In genomic region chr5:118563590-118563989, GRCm38 (mm10) we compare ENCODE assay signal across 8 mouse cellular contexts. TPM values are rescaled to one million over a fixed set of nuclear protein-coding genes. Genes with fewer than 3 reads are reported as not detected.
DNase-seq lines count a peak whose midpoint lies in the region; ATAC-seq and TF ChIP-seq lines count a peak whose summit lies in the region.

No protein-coding gene starts in this region.

- no peak for ATAC-seq in limb, embryonic 13.5 days (ENCODE audit: low FRiP score, low read depth)
- ATAC-seq in kidney, embryonic 14.5 days (ENCODE audit: low FRiP score, low TSS enrichment), result no peak
- no peak for ATAC-seq in lung, postnatal 0 days

- TF ChIP-seq CTCF in lung, postnatal 0 days (IDR thresholded peaks at IDR 0.05), result no peak

- peak overlapping the region; percentile 32 for H3K4me2 ChIP-seq in limb, embryonic 13.5 days (replicated peaks)
- H3K4me2 ChIP-seq in kidney, embryonic 14.5 days (replicated peaks; ENCODE audit: low read depth, low read length), result no peak overlapping the region
- no peak overlapping the region for H3K4me2 ChIP-seq in lung, postnatal 0 days (replicated peaks; ENCODE audit: low read depth, low read length)

- no peak overlapping the region for H3K27ac ChIP-seq in limb, embryonic 13.5 days
- no peak overlapping the region for H3K27ac ChIP-seq in kidney, embryonic 14.5 days (ENCODE audit: low read depth, low read length)
- H3K27ac ChIP-seq in lung, postnatal 0 days (ENCODE audit: low read length), result no peak overlapping the region

- no peaks in the 10 kb centered on the region for H3K36me3 ChIP-seq in limb, embryonic 13.5 days
- no peaks in the 10 kb centered on the region for H3K36me3 ChIP-seq in kidney, embryonic 14.5 days (ENCODE audit: control insufficient read depth, insufficient read depth, low read length)
- no peaks in the 10 kb centered on the region for H3K36me3 ChIP-seq in lung, postnatal 0 days (ENCODE audit: insufficient read depth, low read length)

- no peak for TF ChIP-seq EP300 in lung, postnatal 0 days (IDR thresholded peaks at IDR 0.05)

- peaks cover 74% of the 10 kb centered on the region for H3K4me1 ChIP-seq in limb, embryonic 13.5 days
- H3K4me1 ChIP-seq in kidney, embryonic 14.5 days (ENCODE audit: control insufficient read depth, insufficient read depth, low read length), result peaks cover 21% of the 10 kb centered on the region; the same call in 1 of the 2 replicates
- H3K4me1 ChIP-seq in lung, postnatal 0 days (ENCODE audit: insufficient read depth, low read depth, low read length), result peaks cover 10% of the 10 kb centered on the region; the same call in 1 of the 2 replicates

- WGBS in limb, embryonic 13.5 days, result 23% methylated on average over 6 of the region's 6 CpGs
- 22% methylated on average over 6 of the region's 6 CpGs for WGBS in kidney, embryonic 14.5 days
- WGBS in lung, postnatal 0 days, result 55% methylated on average over 6 of the region's 6 CpGs

- H3K27me3 ChIP-seq in limb, embryonic 13.5 days, result no peaks in the 10 kb centered on the region
- H3K27me3 ChIP-seq in kidney, embryonic 14.5 days (ENCODE audit: control insufficient read depth, insufficient read depth, low read length), result no peaks in the 10 kb centered on the region
- no peaks in the 10 kb centered on the region for H3K27me3 ChIP-seq in lung, postnatal 0 days (replicated peaks; ENCODE audit: insufficient read depth, low read length)

- no peak overlapping the region for H3K9ac ChIP-seq in limb, embryonic 13.5 days
- H3K9ac ChIP-seq in kidney, embryonic 14.5 days (ENCODE audit: low read depth, low read length), result no peak overlapping the region
- H3K9ac ChIP-seq in lung, postnatal 0 days (replicated peaks; ENCODE audit: low read depth), result no peak overlapping the region

- H3K4me3 ChIP-seq in limb, embryonic 13.5 days, result no peak overlapping the region
- H3K4me3 ChIP-seq in kidney, embryonic 14.5 days (ENCODE audit: low read length), result no peak overlapping the region
- no peak overlapping the region for H3K4me3 ChIP-seq in lung, postnatal 0 days (ENCODE audit: low read depth, low read length)

- peak; percentile 88 for DNase-seq in heart, adult 11 months
- no peak for DNase-seq in heart, adult 9 months (ENCODE audit: low spot score in 2 of 2)
- DNase-seq in 416B (ENCODE audit: low read depth) (peak; percentile 78), NIH3T3 (ENCODE audit: low read depth) (peak; percentile 37)
- no peak for DNase-seq in kidney, adult 11 months
- no peak for DNase-seq in lung, postnatal 0 days (ENCODE audit: low spot score)

- H3K9me3 ChIP-seq in limb, embryonic 13.5 days, result no peaks in the 10 kb centered on the region
- no peaks in the 10 kb centered on the region for H3K9me3 ChIP-seq in kidney, embryonic 14.5 days (ENCODE audit: control insufficient read depth, low read length)
- no peaks in the 10 kb centered on the region for H3K9me3 ChIP-seq in lung, postnatal 0 days (ENCODE audit: low read length)

RNA-seq across cellular contexts. Expression of gene Med13l, which starts 3.1 kb away (rescaled TPM):
- 18.6 and 19.1 TPM in 2 replicates for polyA plus RNA-seq in limb, embryonic 13.5 days (2015; fragmentation: Nextera tagmentation; extraction: Ambion mirVana)
- polyA plus RNA-seq in kidney, embryonic 14.5 days (2014; fragmentation: Nextera tagmentation; extraction: Ambion mirVana), result 9.7 and 12.1 TPM in 2 replicates
- 10.1 and 11.1 TPM in 2 replicates for polyA plus RNA-seq in lung, postnatal 0 days (2015; fragmentation: Nextera tagmentation; extraction: Ambion mirVana)

Comparison
In these comparisons a context has a peak if more than half of its experiments do, and no peak if none do; other contexts are left out.
1. DNase-seq: peak in heart, adult 11 months (single experiment), 416B (single experiment) and NIH3T3 (single experiment); none in heart, adult 9 months (0 of 2), kidney, adult 11 months (single experiment) and lung, postnatal 0 days (single experiment).